Mouse (Mus musculus) megakaryocyte-erythroid progenitor cell, adult 5-6 weeks (primary cell): Measurements from ENCODE around the gene Ddx24. TPM values are rescaled to one million over a fixed set of nuclear protein-coding genes. Genes with fewer than 3 reads are reported as not detected.
"Not testable (repeated sequence)": the region's sequence is repeated elsewhere in the genome, so short reads cannot be mapped to it uniquely, and the experiment has no call there.

Experiments
- ATAC-seq: replicated peaks from 2 replicates; pipeline ENCODE4 v1.8.0; 2016; ENCODE audit warnings: mild to moderate bottlenecking, inconsistent platforms; ENCODE audit not compliant: severe bottlenecking, poor library complexity, low FRiP score, low TSS enrichment
- total RNA-seq, 2 experiments: library from RNA; stranded (forward) in 1 of 2; stranded (reverse) in 1 of 2; fragments of 200-1000, 215-1000 nt in 1 of 2; fragments of >200 nt in 1 of 2; fragmentation: Nextera tagmentation in 1 of 2; gene quantifications; 2 replicates each; pipeline ENCODE4 v1.2.3; 2014 to 2017

Gene Ddx24
- 89.8 and 108 TPM in 2 replicates for total RNA-seq (2014; fragmentation: Nextera tagmentation)
- 120 and 127 TPM in 2 replicates for total RNA-seq (2017)

DNA sequence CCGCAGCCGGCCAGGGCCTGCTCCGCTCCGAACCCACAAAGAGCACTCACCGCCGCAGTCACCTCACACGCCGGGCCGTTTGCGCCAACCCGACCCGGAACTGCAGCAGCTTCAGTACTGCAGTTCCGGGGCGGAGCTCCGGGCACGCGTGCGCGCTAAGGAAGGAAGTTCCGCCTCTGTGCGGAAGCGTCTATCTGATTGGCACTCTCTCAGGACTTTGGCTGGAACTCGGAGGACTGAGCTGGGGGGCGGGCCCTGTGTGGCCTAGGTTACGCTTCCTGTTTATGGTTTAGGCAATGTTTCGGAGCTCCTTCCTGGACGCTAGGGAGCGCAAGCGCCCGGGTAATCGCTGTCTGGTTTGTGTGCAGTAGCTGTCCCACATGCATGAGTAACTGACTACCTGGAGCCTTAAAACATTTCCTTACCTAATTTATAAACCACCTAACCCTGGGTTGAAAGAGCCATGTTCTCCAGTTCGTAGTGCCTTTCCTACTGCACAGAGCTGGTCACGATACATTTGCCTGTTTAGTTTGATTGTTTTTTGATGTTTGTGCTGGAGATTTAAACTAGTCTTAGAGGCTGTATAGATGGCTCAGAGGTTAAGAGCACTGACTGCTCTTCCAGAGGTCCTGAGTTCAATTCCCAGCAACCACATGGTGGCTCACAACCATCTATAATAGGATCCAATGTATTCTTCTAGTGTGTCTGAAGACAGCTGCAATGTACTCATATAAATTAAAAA, at the start of gene Ddx24:
Ddx24 (minus strand) TSS at position 102 of the 742 bp plus-strand sequence.
- ATAC-seq = peak; percentile 96

- no peak for ATAC-seq
These were observed 48.9 kb upstream of the Ddx24 start for GRCm38 (mm10) chr12:103474481-103474880.

DNA sequence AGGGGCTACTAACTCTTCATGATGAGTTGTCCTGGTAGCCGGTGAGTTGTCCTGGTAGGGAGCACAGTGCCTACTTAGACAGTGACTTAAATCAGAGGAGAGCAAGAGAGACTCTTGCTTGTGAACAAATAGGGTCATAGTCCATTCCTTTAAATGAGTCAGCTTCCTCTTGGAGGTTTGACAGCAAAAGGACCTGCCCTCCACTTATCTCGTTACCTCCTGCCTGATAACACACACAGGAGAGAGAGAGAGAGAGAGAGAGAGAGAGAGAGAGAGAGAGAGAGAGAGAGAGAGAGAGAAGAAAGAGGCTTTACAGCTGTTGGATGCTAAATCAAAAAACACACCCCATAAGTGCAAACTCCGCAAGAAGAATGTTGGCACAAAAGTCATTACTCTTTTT, 31.5 kb upstream of the Ddx24 start, which contains the start of gene Ifi27l2b:
Ifi27l2b (minus strand) TSS at position 84 of the 400 bp plus-strand sequence.
- ATAC-seq = no peak

DNA sequence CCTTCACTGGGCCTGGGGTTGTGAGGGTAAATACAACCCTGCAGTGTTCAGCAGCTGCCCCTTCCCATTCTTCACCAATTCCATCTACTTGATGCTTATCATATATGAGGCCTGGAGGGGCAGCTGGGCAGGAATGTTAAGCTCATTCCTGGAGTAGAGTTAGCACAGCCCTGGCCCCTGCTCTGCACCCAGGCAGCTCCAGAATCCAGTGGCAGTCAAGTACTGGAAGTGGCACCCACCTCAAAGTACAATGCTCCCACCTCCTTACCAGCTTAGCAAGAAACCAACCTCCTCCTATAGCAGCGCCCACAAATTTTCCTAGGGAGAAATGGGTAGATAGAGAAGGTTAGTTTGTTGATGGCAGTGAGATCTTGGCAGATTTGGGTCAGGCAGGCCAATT, 31.1 kb upstream of the Ddx24 start:
- not testable (repeated sequence) for ATAC-seq

DNA sequence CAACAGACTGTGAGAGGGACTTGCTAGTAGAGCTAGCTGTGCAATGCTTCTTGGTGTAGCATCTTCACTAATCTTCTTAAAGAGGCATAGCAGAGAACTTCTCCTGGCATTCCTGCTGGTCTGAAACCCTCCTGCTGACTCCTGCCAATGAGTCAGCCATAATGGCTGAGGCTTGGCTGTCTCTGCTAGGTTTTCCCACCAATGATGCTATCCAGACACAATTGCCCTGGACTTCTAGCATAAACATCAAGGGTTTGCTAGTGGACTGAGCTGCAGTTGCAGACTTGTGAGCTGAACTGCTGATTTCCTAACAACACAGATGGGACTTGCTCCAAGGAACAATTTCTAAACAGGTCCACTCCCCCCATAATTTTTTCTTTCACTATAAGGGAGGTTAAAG, 27.7 kb upstream of the Ddx24 start:
- no peak for ATAC-seq

DNA sequence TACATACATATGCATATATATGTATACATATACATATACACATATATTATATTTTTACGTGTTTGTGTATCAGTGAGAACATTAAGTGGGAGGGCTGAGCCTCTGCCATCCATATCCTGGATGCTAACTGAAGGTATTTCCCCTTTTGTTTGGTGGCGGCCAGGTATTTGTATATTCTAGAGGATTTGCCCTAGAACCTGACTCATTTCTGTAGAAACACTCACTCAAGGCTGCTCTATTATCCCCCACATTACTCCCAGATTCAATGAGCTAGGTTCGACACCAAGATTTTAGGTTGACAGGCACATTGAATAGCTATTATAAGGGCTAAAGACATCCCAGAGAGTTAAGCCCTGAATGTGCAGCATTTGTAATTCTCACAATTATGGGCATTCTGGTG, 19.4 kb upstream of the Ddx24 start:
- ATAC-seq = no peak

GRCm38 (mm10) chr12:103444261-103444660, 18.6 kb upstream of the Ddx24 start:
- not testable (repeated sequence) for ATAC-seq

DNA sequence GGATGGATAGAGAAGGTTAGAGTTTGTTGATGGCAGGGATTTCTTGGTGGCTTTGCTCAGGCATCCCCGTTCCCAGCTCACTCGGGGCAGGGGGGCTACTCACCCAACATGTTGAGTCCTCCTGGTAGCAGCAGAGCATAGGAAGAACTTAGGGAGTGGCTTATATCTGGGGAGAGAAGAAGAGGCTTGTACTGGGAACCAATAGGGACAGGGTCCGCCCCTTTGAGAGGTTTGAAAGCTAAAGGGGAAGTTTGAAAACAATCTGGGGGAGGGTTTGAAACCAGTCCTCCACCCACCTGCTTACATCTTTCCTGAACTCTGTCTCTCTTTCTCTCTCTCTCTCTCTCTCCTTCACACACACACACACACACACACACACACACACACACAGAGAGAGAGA, 17.9 kb upstream of the Ddx24 start, which contains the start of gene Ifi27l2a:
Ifi27l2a (minus strand) TSS at position 157 of the 400 bp plus-strand sequence.
- ATAC-seq = peak; percentile 42; the same call in 1 of the 2 replicates

DNA sequence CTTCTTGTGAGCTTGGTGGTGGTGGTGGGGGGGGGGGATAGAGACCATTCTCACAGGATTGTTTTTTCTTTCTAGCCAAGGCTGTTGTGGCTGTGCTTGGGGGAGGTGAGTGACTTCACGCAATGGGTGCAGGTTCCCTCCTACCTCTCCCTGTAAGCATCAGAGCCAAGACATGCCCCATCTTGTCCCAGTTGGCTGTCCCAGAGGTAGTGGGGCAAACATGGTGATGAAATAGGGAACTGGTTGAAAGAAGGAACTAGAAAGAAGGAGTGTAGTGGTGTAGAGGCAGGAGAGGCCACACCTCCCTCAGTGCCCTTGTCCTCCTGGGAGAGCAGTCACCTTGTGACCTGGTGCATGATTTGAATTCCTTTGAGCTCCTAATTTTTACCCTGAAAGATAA, 12.0 kb upstream of the Ddx24 start:
- ATAC-seq = no peak

- ATAC-seq = no peak
These were observed 9.2 kb upstream of the Ddx24 start for GRCm38 (mm10) chr12:103434861-103435260.

GRCm38 (mm10) chr12:103433986-103434731, 8.5 kb upstream of the Ddx24 start, which contains the start of gene Ifi27:
Ifi27 (plus strand) TSS chr12:103434211.
- peak; percentile 97 for ATAC-seq

DNA sequence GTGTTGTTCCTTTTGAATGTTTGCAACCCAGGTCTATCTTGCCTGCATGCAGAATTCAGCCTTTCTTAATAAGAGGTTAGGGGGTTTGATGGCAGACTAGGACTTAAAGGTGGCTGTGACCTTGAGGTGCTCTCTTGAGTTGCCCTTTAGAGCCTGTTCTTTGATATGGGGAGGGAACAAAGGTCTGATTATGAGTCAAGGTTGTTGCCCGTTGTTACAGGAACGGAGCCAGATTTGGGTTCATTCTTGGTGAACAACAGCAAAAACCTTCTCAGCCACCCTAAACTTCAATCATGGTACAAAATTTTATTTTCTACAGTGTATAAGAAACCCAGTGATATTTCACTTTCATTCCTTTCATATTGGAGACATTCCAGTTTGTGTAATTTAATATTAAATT, 7.8 kb upstream of the Ddx24 start:
- ATAC-seq = no peak

DNA sequence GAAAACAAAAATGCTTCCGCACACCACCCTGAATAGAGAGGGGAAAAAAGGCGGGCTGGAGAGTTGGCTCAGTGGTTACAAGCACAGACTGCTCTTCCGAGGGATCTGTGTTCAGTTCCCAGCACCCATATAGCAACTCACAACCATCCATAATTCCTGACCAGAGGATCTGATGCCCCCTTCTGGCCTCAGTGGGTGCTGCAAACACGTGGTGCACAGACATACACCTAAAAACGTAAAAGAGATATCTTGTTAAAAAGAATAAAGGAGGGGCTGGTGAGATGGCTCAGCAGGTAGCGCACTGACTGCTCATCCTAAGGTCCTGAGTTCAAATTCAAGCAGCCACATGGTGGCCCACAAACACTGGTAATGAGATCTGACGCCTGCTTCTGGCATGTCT, 1.1 kb upstream of the Ddx24 start:
- ATAC-seq = no peak

DNA sequence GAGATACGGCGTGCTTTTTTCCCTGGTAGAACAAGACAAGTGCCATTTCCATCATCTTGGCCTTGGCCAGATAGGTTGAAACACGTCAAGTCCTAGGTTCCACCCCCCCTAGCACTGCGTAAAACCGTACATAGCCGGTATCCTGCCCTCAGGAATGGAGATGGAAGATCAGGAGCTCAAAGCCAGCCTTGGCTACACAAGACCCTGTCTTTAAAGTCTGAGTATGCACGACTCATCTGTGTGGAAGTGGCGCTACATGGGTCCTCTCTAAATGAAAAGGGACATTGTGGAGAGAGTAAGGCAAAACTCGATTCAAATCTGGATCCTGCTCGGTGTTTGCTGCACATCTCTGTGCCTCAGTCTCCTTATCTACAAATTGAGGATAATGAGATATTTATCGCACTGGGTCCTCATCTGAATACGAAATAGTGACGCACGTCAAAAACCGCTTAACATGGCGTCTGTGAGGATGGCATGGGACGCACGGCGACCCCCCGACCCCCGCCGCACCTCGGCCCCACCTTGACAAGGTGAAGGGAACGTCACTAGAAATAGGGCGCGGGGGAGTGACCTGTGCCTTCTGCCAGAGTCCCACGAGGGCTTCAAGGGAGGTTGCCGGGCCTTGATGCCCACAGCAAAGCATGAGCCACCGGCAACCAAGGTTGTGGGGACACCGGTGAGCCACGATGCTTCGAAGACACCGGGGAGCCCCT, 458 bp downstream of the Ddx24 start:
- peak; percentile 4 for ATAC-seq

GRCm38 (mm10) chr12:103408144-103408543, 17.5 kb downstream of the Ddx24 start:
- no peak for ATAC-seq

GRCm38 (mm10) chr12:103407720-103408119, 17.9 kb downstream of the Ddx24 start, which contains the start of gene 9330161L09Rik:
9330161L09Rik (minus strand) TSS chr12:103407820.
- no peak for ATAC-seq

DNA sequence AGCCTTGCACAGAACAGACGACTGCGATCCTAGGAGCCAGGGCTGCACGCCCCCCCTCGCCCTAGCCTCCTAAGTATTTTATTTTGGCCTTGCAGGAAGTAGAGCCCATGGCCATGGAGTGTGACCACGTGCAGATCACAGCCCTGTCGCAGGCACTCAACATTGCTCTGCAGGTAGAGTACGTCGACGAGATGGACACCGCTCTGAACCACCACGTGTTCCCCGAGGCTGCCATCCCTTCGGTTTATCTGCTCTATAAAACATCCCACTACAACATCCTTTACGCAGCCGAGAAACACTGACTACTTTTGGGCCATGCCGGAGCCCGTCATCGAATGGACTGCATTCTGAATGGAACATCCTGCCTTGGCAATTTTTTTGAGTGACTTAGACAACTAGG, 21.5 kb downstream of the Ddx24 start:
- ATAC-seq = no peak

DNA sequence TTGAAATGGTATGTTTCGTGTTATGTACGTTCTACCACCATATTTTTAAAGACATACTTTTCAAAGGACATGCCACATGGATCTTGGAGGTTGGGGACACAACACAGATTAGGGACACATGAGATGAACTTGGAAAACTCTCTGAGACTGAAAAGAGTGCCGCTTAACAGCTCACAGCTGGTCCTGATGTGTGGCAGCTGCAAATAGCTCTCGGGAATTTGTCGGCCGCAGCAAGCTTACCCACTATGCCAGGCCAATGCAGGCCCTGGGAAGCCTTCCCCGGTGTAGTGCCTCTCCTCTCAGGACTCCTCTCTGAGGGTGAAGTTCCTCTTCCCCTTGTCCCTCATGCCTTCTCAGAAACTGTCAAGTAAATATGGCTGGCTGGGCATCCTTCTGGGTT, 28.9 kb downstream of the Ddx24 start:
- ATAC-seq = no peak

- ATAC-seq = no peak
These were observed 29.9 kb downstream of the Ddx24 start for GRCm38 (mm10) chr12:103395486-103396275.
